ENCODE assay signal across 25 mouse cellular contexts in genomic region chr10:83264056-83264455, GRCm38 (mm10).
DNase-seq lines count a peak whose midpoint lies in the region; ATAC-seq lines count a peak whose summit lies in the region.
"Had no signal": no experiment of that assay in that cellular context is flagged by ENCODE, and none has a peak within 500 bp of the region (broad histone marks: within the 10 kb centered on the region; RNA-seq: fewer than 3 reads in every experiment).

No protein-coding gene starts in this region.

- no peak overlapping the region for H3K27ac ChIP-seq in forebrain, embryonic 15.5 days (replicated peaks)
- H3K27ac ChIP-seq in forebrain, embryonic 14.5 days (ENCODE audit: low read depth, low read length): no peak overlapping the region
- H3K27ac ChIP-seq in hindbrain, embryonic 13.5 days: no peak overlapping the region
- no peak overlapping the region for H3K27ac ChIP-seq in hindbrain, embryonic 16.5 days (ENCODE audit: low read depth, low read length)
- H3K27ac ChIP-seq in midbrain, embryonic 11.5 days (ENCODE audit: low read depth, low read length): no peak overlapping the region
- no peak overlapping the region; the same call in 1 of the 2 replicates for H3K27ac ChIP-seq in midbrain, embryonic 10.5 days (replicated peaks)
- H3K27ac ChIP-seq: embryonic facial prominence, embryonic 13.5 days; forebrain, embryonic 12.5 days; gastrocnemius, adult 2 months; heart, embryonic 13.5 days; hindbrain, embryonic 12.5 days had no signal

- no peaks in the 10 kb centered on the region for H3K36me3 ChIP-seq in forebrain, embryonic 15.5 days
- H3K36me3 ChIP-seq in forebrain, embryonic 14.5 days (ENCODE audit: control insufficient read depth, insufficient read depth, low read length): no peaks in the 10 kb centered on the region
- H3K36me3 ChIP-seq in hindbrain, embryonic 13.5 days: no peaks in the 10 kb centered on the region
- H3K36me3 ChIP-seq in hindbrain, embryonic 16.5 days (ENCODE audit: control insufficient read depth, insufficient read depth, low read length): no peaks in the 10 kb centered on the region
- H3K36me3 ChIP-seq in midbrain, embryonic 11.5 days (ENCODE audit: control insufficient read depth, insufficient read depth, low read length): no peaks in the 10 kb centered on the region
- H3K36me3 ChIP-seq in midbrain, embryonic 10.5 days: no peaks in the 10 kb centered on the region
- H3K36me3 ChIP-seq: embryonic facial prominence, embryonic 13.5 days; forebrain, embryonic 12.5 days; heart, embryonic 13.5 days; hindbrain, embryonic 12.5 days had no signal

- no peak for DNase-seq in forebrain, embryonic 14.5 days (ENCODE audit: low spot score)
- peak; percentile 53 for DNase-seq in midbrain, embryonic 11.5 days (ENCODE audit: low spot score, missing footprints)
- no peak for DNase-seq in midbrain, embryonic 10.5 days (ENCODE audit: low spot score)
- DNase-seq in thymus, postnatal 14 days: no peak
- DNase-seq: adrenal gland, adult 2 months; adrenal gland, postnatal 14 days; cerebellum, adult 11 months; cerebellum, adult 2 months; cerebellum, adult 9-11 months; cerebellum, postnatal 25 days; forebrain, postnatal 0 days; gastrocnemius, adult 2 months; gastrocnemius, postnatal 14 days; heart, adult 18-20 months; heart, postnatal 14 days; heart, postnatal 4 days had no signal

- H3K4me1 ChIP-seq in forebrain, embryonic 15.5 days: peaks cover 13% of the 10 kb centered on the region
- 0 out of 2 replicates have a peak, but pooled peaks cover 5% of the 10 kb centered on the region for H3K4me1 ChIP-seq in forebrain, embryonic 14.5 days (ENCODE audit: control insufficient read depth, insufficient read depth, low read length)
- peaks cover 12% of the 10 kb centered on the region; the same call in 1 of the 2 replicates for H3K4me1 ChIP-seq in hindbrain, embryonic 13.5 days (replicated peaks)
- H3K4me1 ChIP-seq in hindbrain, embryonic 16.5 days (ENCODE audit: control insufficient read depth, insufficient read depth, low read depth, low read length): peaks cover 7% of the 10 kb centered on the region
- H3K4me1 ChIP-seq in midbrain, embryonic 11.5 days (ENCODE audit: control insufficient read depth, insufficient read depth, low read length): 0 out of 2 replicates have a peak, but pooled peaks cover 2% of the 10 kb centered on the region
- peaks cover 9% of the 10 kb centered on the region for H3K4me1 ChIP-seq in midbrain, embryonic 10.5 days

- H3K9me3 ChIP-seq in forebrain, embryonic 15.5 days: no peaks in the 10 kb centered on the region; the same call in 1 of the 2 replicates
- no peaks in the 10 kb centered on the region for H3K9me3 ChIP-seq in forebrain, embryonic 14.5 days (replicated peaks; ENCODE audit: control insufficient read depth, low read length)
- H3K9me3 ChIP-seq in hindbrain, embryonic 13.5 days: no peaks in the 10 kb centered on the region
- no peaks in the 10 kb centered on the region for H3K9me3 ChIP-seq in hindbrain, embryonic 16.5 days (ENCODE audit: control insufficient read depth, low read length)
- H3K9me3 ChIP-seq in midbrain, embryonic 11.5 days (ENCODE audit: control insufficient read depth, low read length): no peaks in the 10 kb centered on the region
- no peaks in the 10 kb centered on the region for H3K9me3 ChIP-seq in midbrain, embryonic 10.5 days (replicated peaks)
- H3K9me3 ChIP-seq: embryonic facial prominence, embryonic 13.5 days; forebrain, embryonic 12.5 days; heart, embryonic 13.5 days; hindbrain, embryonic 12.5 days had no signal

- whole genome bisulfite sequencing in forebrain, embryonic 15.5 days: 38% methylated on average over 2 of the region's 2 CpGs
- 32% methylated on average over 2 of the region's 2 CpGs for WGBS in forebrain, embryonic 14.5 days
- 49% methylated on average over 2 of the region's 2 CpGs for WGBS in hindbrain, embryonic 13.5 days
- WGBS in hindbrain, embryonic 16.5 days: 43% methylated on average over 2 of the region's 2 CpGs
- WGBS in midbrain, embryonic 11.5 days: 58% methylated on average over 2 of the region's 2 CpGs
- 62% methylated on average over 2 of the region's 2 CpGs for WGBS in midbrain, embryonic 10.5 days

- no peak overlapping the region for H3K4me3 ChIP-seq in forebrain, embryonic 15.5 days
- no peak overlapping the region for H3K4me3 ChIP-seq in forebrain, embryonic 14.5 days (ENCODE audit: low read depth, low read length)
- H3K4me3 ChIP-seq in hindbrain, embryonic 13.5 days: no peak overlapping the region
- no peak overlapping the region for H3K4me3 ChIP-seq in hindbrain, embryonic 16.5 days (ENCODE audit: low read length)
- H3K4me3 ChIP-seq in midbrain, embryonic 11.5 days (ENCODE audit: low read depth, low read length): no peak overlapping the region
- H3K4me3 ChIP-seq in midbrain, embryonic 10.5 days: no peak overlapping the region
- H3K4me3 ChIP-seq: embryonic facial prominence, embryonic 13.5 days; erythroblast, embryonic 14.5 days; forebrain, embryonic 12.5 days; gastrocnemius, adult 2 months; heart, embryonic 13.5 days; hindbrain, embryonic 12.5 days had no signal

- H3K9ac ChIP-seq in forebrain, embryonic 15.5 days (replicated peaks): no peak overlapping the region
- H3K9ac ChIP-seq in forebrain, embryonic 14.5 days (ENCODE audit: low read length): no peak overlapping the region
- peak overlapping the region; percentile 49; the same call in 1 of the 2 replicates for H3K9ac ChIP-seq in hindbrain, embryonic 13.5 days
- H3K9ac ChIP-seq in hindbrain, embryonic 16.5 days (ENCODE audit: low read depth, low read length): no peak overlapping the region
- H3K9ac ChIP-seq in midbrain, embryonic 11.5 days (ENCODE audit: low read length): no peak overlapping the region
- H3K9ac ChIP-seq: embryonic facial prominence, embryonic 13.5 days; forebrain, embryonic 12.5 days; forebrain, postnatal 0 days; heart, embryonic 13.5 days; hindbrain, embryonic 12.5 days had no signal

- ATAC-seq in forebrain, embryonic 15.5 days (replicated peaks): 0 out of 2 replicates have a peak, but pooled peaks have one; percentile 29
- ATAC-seq in forebrain, embryonic 14.5 days: no peak
- no peak for ATAC-seq in hindbrain, embryonic 13.5 days (ENCODE audit: low FRiP score)
- no peak for ATAC-seq in hindbrain, embryonic 16.5 days
- no peak for ATAC-seq in midbrain, embryonic 11.5 days (ENCODE audit: low FRiP score)
- ATAC-seq: forebrain, postnatal 0 days; Patski had no signal

- no peaks in the 10 kb centered on the region for H3K27me3 ChIP-seq in forebrain, embryonic 15.5 days
- no peaks in the 10 kb centered on the region for H3K27me3 ChIP-seq in forebrain, embryonic 14.5 days (replicated peaks; ENCODE audit: control insufficient read depth, insufficient read depth, low read length)
- 0 out of 2 replicates have a peak, but pooled peaks cover 5% of the 10 kb centered on the region for H3K27me3 ChIP-seq in hindbrain, embryonic 13.5 days
- no peaks in the 10 kb centered on the region for H3K27me3 ChIP-seq in hindbrain, embryonic 16.5 days (replicated peaks; ENCODE audit: control insufficient read depth, insufficient read depth, low read length)
- no peaks in the 10 kb centered on the region for H3K27me3 ChIP-seq in midbrain, embryonic 11.5 days (ENCODE audit: control insufficient read depth, insufficient read depth, low read length)
- peaks cover 12% of the 10 kb centered on the region for H3K27me3 ChIP-seq in midbrain, embryonic 10.5 days (ENCODE audit: low read depth, poor library complexity, severe bottlenecking)
- H3K27me3 ChIP-seq: embryonic facial prominence, embryonic 13.5 days; forebrain, embryonic 12.5 days; hindbrain, embryonic 12.5 days; Patski had no signal

- no peak overlapping the region for H3K4me2 ChIP-seq in forebrain, embryonic 15.5 days (replicated peaks)
- no peak overlapping the region for H3K4me2 ChIP-seq in forebrain, embryonic 14.5 days (ENCODE audit: low read length)
- no peak overlapping the region for H3K4me2 ChIP-seq in hindbrain, embryonic 13.5 days
- no peak overlapping the region for H3K4me2 ChIP-seq in hindbrain, embryonic 16.5 days (ENCODE audit: low read length)
- H3K4me2 ChIP-seq in midbrain, embryonic 11.5 days: no peak overlapping the region
- H3K4me2 ChIP-seq: embryonic facial prominence, embryonic 13.5 days; forebrain, embryonic 12.5 days; heart, embryonic 13.5 days; hindbrain, embryonic 12.5 days had no signal
